Mouse (Mus musculus) limb, embryonic 14.5 days (tissue): Measurements from ENCODE around the gene Pnrc2. TPM values are rescaled to one million over a fixed set of nuclear protein-coding genes. Genes with fewer than 3 reads are reported as not detected.
A peak's percentile ranks its signal among the peaks of the same experiment; 100 is the strongest.

Source experiments
- ATAC-seq: fragments of 200-750 bp; cut with Nextera tagmentation; 2 replicates; pipeline ENCODE4 v1.8.0; 2017; ENCODE audit warnings: low read depth, moderate number of reproducible peaks, moderate TSS enrichment; ENCODE audit not compliant: low FRiP score
- DNase-seq: peaks from one replicate; pipeline ENCODE4 v3.0.0-alpha.2; 2015; ENCODE audit warnings: low spot score
- H3K27ac ChIP-seq: fragments of 300-500 bp; sonication (generic); replicated peaks from 2 replicates; pipeline ENCODE4 v1.5.1; 2014; ENCODE audit warnings: low read depth, mild to moderate bottlenecking, low read length, moderate library complexity, mixed read lengths
- H3K27me3 ChIP-seq: fragments of 300-500 bp; sonication (generic); 2 replicates; pipeline ENCODE4 v1.6.1; 2014; ENCODE audit warnings: low read length, mixed read lengths; ENCODE audit not compliant: control insufficient read depth, insufficient read depth
- H3K36me3 ChIP-seq: fragments of 300-500 bp; sonication (generic); 2 replicates; pipeline ENCODE4 v1.6.1; 2014; ENCODE audit warnings: mild to moderate bottlenecking, low read length, moderate library complexity, mixed read lengths; ENCODE audit not compliant: control insufficient read depth, insufficient read depth
- H3K4me1 ChIP-seq: fragments of 300-500 bp; sonication (generic); 2 replicates; pipeline ENCODE4 v1.6.1; 2014; ENCODE audit warnings: antibody characterized with exemption, low read length, mixed read lengths; ENCODE audit not compliant: control insufficient read depth, insufficient read depth
- H3K4me2 ChIP-seq: fragments of 300-500 bp; sonication (generic); replicated peaks from 2 replicates; pipeline ENCODE4 v1.6.1; 2014; ENCODE audit warnings: low read depth, mild to moderate bottlenecking, low read length, moderate library complexity; ENCODE audit not compliant: severe bottlenecking
- H3K4me3 ChIP-seq: fragments of 300-500 bp; sonication (generic); replicated peaks from 2 replicates; pipeline ENCODE4 v1.5.1; 2014; ENCODE audit warnings: low read length
- H3K9ac ChIP-seq: fragments of 300-500 bp; sonication (generic); 2 replicates; pipeline ENCODE4 v1.6.1; 2014; ENCODE audit warnings: mild to moderate bottlenecking, low read depth, low read length, moderate library complexity; ENCODE audit not compliant: severe bottlenecking
- H3K9me3 ChIP-seq: fragments of 300-500 bp; sonication (generic); 2 replicates; pipeline ENCODE4 v1.6.1; 2016; ENCODE audit warnings: low read length; ENCODE audit not compliant: control insufficient read depth
- POLR2A ChIP-seq: fragments of 200-500 bp; IDR thresholded peaks from 2 replicates; pipeline ENCODE4 v1.8.0; 2012; ENCODE audit warnings: inconsistent platforms, mild to moderate bottlenecking, moderate library complexity, borderline replicate concordance; ENCODE audit not compliant: insufficient read depth, insufficient read length; ENCODE audit errors: extremely low read depth
- WGBS: fragments of 180-500 bp; shearing (Covaris S2); extraction: QIAGEN DNeasy Blood & Tissue Kit; methylation state at CpG from one replicate; pipeline ENCODE4 v1.1.7; 2014; 5-methylcytosine and 5-hydroxymethylcytosine counted together
- polyA plus RNA-seq, 2 experiments: library from polyadenylated mRNA; depleted of rRNA in 1 of 2; stranded (reverse) in 1 of 2; unstranded in 1 of 2; fragments of >200 nt; fragmentation: Nextera tagmentation in 1 of 2; extraction: Ambion mirVana in 1 of 2; gene quantifications; 2 replicates each; pipeline versions ENCODE4 v1.2.1 to v1.2.3; 2012 to 2014

Pnrc2 gene
- polyA plus RNA-seq, 2 experiments: 105 to 165 TPM

GRCm38 (mm10) chr4:135855536-135856222 is 18.0 kb downstream of the Pnrc2 start, which contains the start of gene Srsf10:
Srsf10 (plus strand) TSS chr4:135855747.
- peak within 1 kb of the TSS; percentile 98 for H3K27ac ChIP-seq
- WGBS: 0% methylated on average over 36 of the region's 67 CpGs
- H3K9ac ChIP-seq: peak within 1 kb of the TSS; percentile 97
- H3K36me3 ChIP-seq: peaks cover 8% of the 10 kb centered on the region; the same call in 1 of the 2 replicates
- DNase-seq (peak; percentile 98), ATAC-seq (peak; percentile 94)
- H3K4me3 ChIP-seq: peak within 1 kb of the TSS; percentile 85
- peaks cover 18% of the 10 kb centered on the region for H3K4me1 ChIP-seq
- TF ChIP-seq POLR2A: peak; percentile 85; the same call in 1 of the 2 replicates
- no peaks in the 10 kb centered on the region for H3K27me3 ChIP-seq
- no peaks in the 10 kb centered on the region for H3K9me3 ChIP-seq
- peak within 1 kb of the TSS; percentile 80 for H3K4me2 ChIP-seq

- no peaks in the 10 kb centered on the region for H3K9me3 ChIP-seq
Observed at GRCm38 (mm10) chr4:135855080-135855479, 18.6 kb downstream of the Pnrc2 start.

GRCm38 (mm10) chr4:135854630-135855029 is 19.0 kb downstream of the Pnrc2 start:
- peaks cover 23% of the 10 kb centered on the region for H3K4me1 ChIP-seq
- H3K27ac ChIP-seq: peak overlapping the region; percentile 98; the same call in 1 of the 2 replicates
- H3K9me3 ChIP-seq: no peaks in the 10 kb centered on the region
- no peaks in the 10 kb centered on the region for H3K27me3 ChIP-seq
- WGBS: 76% methylated on average over 11 of the region's 11 CpGs
- peak overlapping the region; percentile 80 for H3K4me2 ChIP-seq
- no peak for DNase-seq
- 0 out of 2 replicates have a peak overlapping the region, but pooled peaks have one; percentile 97 for H3K9ac ChIP-seq
- ATAC-seq: no peak
- no peak for TF ChIP-seq POLR2A
- peaks cover 3% of the 10 kb centered on the region; the same call in 1 of the 2 replicates for H3K36me3 ChIP-seq
- peak overlapping the region; percentile 85 for H3K4me3 ChIP-seq

More at GRCm38 (mm10) chr4:135855080-135855479, 18.6 kb downstream of the Pnrc2 start:
- TF ChIP-seq POLR2A: 0 out of 2 replicates have a peak, but pooled peaks have one; percentile 24
- Histone ChIP-seq H3K27ac (peak overlapping the region; percentile 98), H3K4me1 (peaks cover 23% of the 10 kb centered on the region), H3K4me3 (peak overlapping the region; percentile 85), H3K27me3 (no peaks in the 10 kb centered on the region), H3K36me3 (peaks cover 8% of the 10 kb centered on the region; the same call in 1 of the 2 replicates), H3K4me2 (peak overlapping the region; percentile 80), H3K9ac (peak overlapping the region; percentile 97)
- DNase-seq (peak; percentile 65), ATAC-seq (peak; percentile 4; the same call in 1 of the 2 replicates)
- 9% methylated on average over 6 of the region's 6 CpGs for WGBS

GRCm38 (mm10) chr4:135853987-135854546 is 19.6 kb downstream of the Pnrc2 start:
- TF ChIP-seq POLR2A: no peak
- WGBS: 90% methylated on average over 14 of the region's 14 CpGs
- no peaks in the 10 kb centered on the region for H3K9me3 ChIP-seq
- ATAC-seq: no peak
- peaks cover 21% of the 10 kb centered on the region for H3K4me1 ChIP-seq
- H3K9ac ChIP-seq: no peak overlapping the region
- H3K36me3 ChIP-seq: no peaks in the 10 kb centered on the region
- H3K4me3 ChIP-seq: no peak overlapping the region
- no peak overlapping the region for H3K4me2 ChIP-seq
- H3K27me3 ChIP-seq: no peaks in the 10 kb centered on the region
- no peak for DNase-seq
- H3K27ac ChIP-seq: no peak overlapping the region

- TF ChIP-seq POLR2A: no peak
- Histone ChIP-seq H3K9me3 (no peaks in the 10 kb centered on the region), H3K4me2 (no peak overlapping the region), H3K27ac (no peak overlapping the region), H3K4me1 (peaks cover 12% of the 10 kb centered on the region), H3K4me3 (no peak overlapping the region), H3K27me3 (no peaks in the 10 kb centered on the region), H3K36me3 (no peaks in the 10 kb centered on the region), H3K9ac (no peak overlapping the region)
- no peak for ATAC-seq
- 83% methylated on average over 9 of the region's 9 CpGs for WGBS
- DNase-seq: no peak
Observed at GRCm38 (mm10) chr4:135851942-135852341, 21.7 kb downstream of the Pnrc2 start.
